Mouse (Mus musculus) gonadal fat pad, adult 2 months (tissue): ENCODE results near the gene Kcns1. TPM values are rescaled to one million over a fixed set of nuclear protein-coding genes. Genes with fewer than 3 reads are reported as not detected.

ENCODE experiments used
- DNase-seq: peaks from one replicate; pipeline ENCODE4 v3.0.0-alpha.2; 2012; ENCODE audit warnings: low read depth
- polyA plus RNA-seq: library from polyadenylated mRNA; depleted of rRNA; stranded (reverse); fragments of >200 nt; gene quantifications from 2 replicates; pipeline ENCODE4 v1.2.3, GENCODE M21; 2012; rRNA removed

The Kcns1 gene
- polyA plus RNA-seq, 1 experiment, result 2.2 TPM

GRCm38 (mm10) chr2:164126533-164126955 is 44.4 kb downstream of the Kcns1 start:
- no peak for DNase-seq

- DNase-seq, result no peak
Observed at GRCm38 (mm10) chr2:164123169-164123766, 47.6 kb downstream of the Kcns1 start.

GRCm38 (mm10) chr2:164119503-164119902 is 51.4 kb downstream of the Kcns1 start:
- no peak for DNase-seq

GRCm38 (mm10) chr2:164115531-164115930 is 55.4 kb downstream of the Kcns1 start:
- DNase-seq, result no peak

GRCm38 (mm10) chr2:164114051-164114450 is 56.9 kb downstream of the Kcns1 start:
- no peak for DNase-seq

Other genes starting within 250 kb of the Kcns1 start
- 95.3 and 100 TPM in 2 replicates for gene Ywhab, start 176.2 kb downstream of the Kcns1 start, polyA plus RNA-seq
- 24.0 and 36.7 TPM in 2 replicates for gene Pabpc1l, start 145.7 kb downstream of the Kcns1 start, polyA plus RNA-seq
- gene Stk4, start 100.8 kb downstream of the Kcns1 start, polyA plus RNA-seq, result 15.0 and 16.1 TPM in 2 replicates
- gene Tomm34, start 99.9 kb downstream of the Kcns1 start, polyA plus RNA-seq, result 46.7 and 59.2 TPM in 2 replicates
- gene Wfdc5, start 11.6 kb upstream of the Kcns1 start, polyA plus RNA-seq, result 0.07 TPM in 1 of 2 replicates, not detected in the other
- gene Wfdc12, start 19.5 kb upstream of the Kcns1 start, polyA plus RNA-seq, result 0.81 TPM in 1 of 2 replicates, not detected in the other
- 0.63 and 1.6 TPM in 2 replicates for gene Wfdc15a, start 29.0 kb upstream of the Kcns1 start, polyA plus RNA-seq
- 420 and 765 TPM in 2 replicates for gene Wfdc15b, start 50.5 kb upstream of the Kcns1 start, polyA plus RNA-seq
- 4.1 TPM in 1 of 2 replicates, not detected in the other for gene Svs2, start 67.4 kb upstream of the Kcns1 start, polyA plus RNA-seq
- gene Svs3b, start 85.5 kb upstream of the Kcns1 start, polyA plus RNA-seq, result 0.69 TPM in 1 of 2 replicates, not detected in the other
- gene Svs4, start 107.3 kb upstream of the Kcns1 start, polyA plus RNA-seq, result 15.6 TPM in 1 of 2 replicates, not detected in the other
- 3.0 TPM in 1 of 2 replicates, not detected in the other for gene Svs3a, start 118.2 kb upstream of the Kcns1 start, polyA plus RNA-seq
- 0.27 TPM in 1 of 2 replicates, not detected in the other for gene Svs6, start 145.6 kb upstream of the Kcns1 start, polyA plus RNA-seq
- 32.6 TPM in 1 of 2 replicates, not detected in the other for gene Svs5, start 161.6 kb upstream of the Kcns1 start, polyA plus RNA-seq
- 73.0 and 86.1 TPM in 2 replicates for gene Slpi, start 218.0 kb upstream of the Kcns1 start, polyA plus RNA-seq
- gene Rbpjl, start 232.0 kb upstream of the Kcns1 start, polyA plus RNA-seq, result 0.03 TPM in 2 replicates
- gene Matn4, start 234.0 kb upstream of the Kcns1 start, polyA plus RNA-seq, result 0.88 and 1.4 TPM in 2 replicates